Mouse (Mus musculus) retina, postnatal 1 day (tissue): ENCODE results near the gene Fam76a.

Experiments used
- DNase-seq: peaks from one replicate; pipeline ENCODE4 v3.0.0-alpha.2; 2012

The Fam76a gene

GRCm38 (mm10) chr4:132884064-132884843, 38.1 kb downstream of the Fam76a start, which contains the start of gene Stx12:
Stx12 (minus strand) TSS chr4:132884509.
- DNase-seq, result peak; percentile 95

DNA sequence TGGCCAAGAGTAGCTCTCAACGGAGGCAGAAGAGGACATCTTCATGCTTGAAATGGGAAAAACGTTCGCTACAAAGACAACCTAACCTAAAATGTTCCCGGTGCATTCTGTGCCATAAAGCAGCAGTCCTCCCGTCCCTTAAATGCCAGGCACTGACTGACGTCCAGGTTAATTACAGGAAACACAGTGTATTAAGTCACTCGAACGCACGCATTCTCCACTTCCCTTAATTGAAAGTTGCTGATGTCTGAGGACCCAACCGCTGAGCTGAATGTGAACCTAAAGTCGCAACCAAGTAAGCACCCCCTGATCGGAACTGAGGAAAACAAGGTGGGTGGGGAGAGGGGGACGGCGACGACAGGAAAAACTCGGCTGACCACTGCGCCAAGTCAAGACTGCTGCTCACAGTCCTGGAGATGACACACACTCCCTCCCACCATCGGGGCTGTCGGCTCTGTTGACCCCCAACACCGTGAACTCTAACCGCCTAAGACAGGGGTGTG, 38.7 kb downstream of the Fam76a start:
- no peak for DNase-seq

DNA sequence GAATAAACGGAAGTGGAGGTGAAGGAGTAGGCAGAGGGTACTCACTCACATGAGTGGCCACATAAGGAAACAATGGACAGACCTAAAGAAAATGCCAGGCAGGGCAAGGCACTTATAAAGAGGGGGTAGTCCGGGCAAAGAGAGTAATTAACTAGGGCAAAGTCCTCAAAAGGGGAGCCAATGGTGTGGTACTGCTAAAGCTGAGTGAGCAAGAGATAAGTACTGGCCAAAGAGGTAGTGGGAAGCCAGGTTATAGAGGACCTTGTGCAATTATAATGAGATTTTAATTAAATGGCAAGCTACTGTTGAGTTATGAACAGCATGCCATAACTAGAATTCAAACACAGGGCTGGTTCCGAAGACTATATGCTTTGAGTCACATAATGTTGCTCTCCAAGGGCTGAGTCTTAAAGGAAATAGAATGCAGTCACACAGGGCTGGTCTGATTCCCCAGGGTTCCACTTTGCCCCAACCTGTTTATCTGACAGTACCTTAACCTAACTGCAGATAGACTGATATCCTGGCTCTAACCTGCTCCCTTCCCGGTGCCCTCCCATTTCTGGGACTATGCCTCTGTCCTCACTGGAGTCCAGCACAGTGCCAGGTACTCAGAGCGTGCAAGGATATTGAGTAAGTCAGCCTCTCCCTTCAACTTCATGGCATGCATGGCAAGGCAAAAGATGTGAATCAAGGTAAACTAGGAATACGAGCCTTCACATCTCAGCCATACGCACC, 47.8 kb downstream of the Fam76a start:
- no peak for DNase-seq

DNA sequence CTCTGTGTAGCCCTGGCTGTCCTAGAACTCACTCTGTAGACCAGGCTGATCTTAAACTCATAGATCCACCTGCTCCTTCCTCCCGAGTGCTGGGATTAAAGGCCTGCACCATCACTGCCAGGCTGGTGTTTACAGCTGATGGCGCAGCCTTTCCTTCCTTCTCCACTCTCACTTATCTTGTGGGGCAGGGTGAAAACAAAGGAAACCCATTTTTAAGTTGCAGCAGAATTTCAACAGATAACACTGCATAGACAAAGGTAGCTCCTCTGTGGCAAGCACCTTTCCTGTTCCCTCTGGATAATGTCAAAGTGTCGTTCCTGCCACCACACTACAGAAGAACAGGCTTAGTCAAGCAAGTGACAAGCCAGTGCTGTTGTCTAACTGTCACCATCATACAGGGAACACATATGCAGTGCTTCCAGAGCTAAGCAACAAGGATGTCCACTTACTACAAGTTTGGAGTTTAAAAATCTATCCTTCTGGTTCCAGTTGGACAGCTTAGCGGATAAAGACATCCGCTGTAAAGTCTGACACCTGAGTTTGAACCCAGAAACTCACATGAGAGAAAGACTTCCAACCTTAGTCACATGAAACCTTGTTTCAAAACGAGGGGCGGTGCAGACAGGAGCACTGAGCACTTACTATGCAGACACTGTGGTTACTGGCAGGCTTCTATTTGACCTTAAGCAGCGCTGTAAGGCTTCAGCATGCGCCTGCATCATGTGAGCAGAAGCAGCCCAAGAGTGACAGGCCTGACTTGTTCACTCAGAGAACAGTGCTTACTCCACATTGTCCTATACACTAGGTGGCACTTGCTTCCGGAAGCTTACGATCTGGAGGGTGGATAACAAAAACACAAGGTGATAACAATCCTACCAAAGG, 48.6 kb downstream of the Fam76a start:
- no peak for DNase-seq

GRCm38 (mm10) chr4:132871116-132871515, 51.2 kb downstream of the Fam76a start:
- DNase-seq, result no peak

DNA sequence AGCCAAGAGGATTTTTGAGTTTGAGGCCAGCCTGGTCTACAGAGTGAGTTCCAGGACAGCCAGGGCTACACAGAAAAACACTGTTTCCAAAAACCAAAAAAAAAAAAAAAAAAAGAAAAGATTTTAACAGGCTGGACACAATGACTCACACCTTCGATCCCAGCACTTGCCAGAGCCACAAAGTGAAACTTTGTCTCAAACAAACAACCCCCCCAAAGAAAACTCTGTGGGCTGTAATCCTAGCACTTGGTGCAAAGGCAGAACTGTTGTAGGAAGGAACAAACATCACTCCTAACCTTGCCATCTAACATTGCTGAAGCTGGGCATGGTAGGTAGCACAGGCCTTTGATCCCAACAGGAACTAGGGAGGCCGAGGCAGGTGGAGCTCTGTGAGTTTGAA, 57.5 kb downstream of the Fam76a start:
- DNase-seq, result no peak

DNA sequence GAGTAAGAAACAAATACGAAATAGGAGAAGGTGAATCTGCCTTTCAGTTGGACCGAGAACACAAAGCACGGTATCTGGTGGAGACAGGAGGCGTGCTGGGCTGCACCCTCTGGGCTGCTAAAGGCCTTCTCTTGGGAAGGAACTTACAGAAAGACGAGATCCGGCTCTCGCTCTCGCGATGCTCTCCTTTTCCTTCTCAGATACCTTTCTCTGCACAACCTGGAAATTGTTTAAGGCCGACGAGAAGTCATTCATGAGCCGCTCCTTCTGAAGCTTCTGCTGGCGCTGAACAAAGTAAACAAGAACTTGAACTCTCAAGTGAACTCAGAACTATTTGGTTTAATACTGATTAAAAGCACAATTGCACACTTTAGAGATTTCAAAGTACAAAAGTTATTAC, 59.3 kb downstream of the Fam76a start:
- DNase-seq, result no peak

DNA sequence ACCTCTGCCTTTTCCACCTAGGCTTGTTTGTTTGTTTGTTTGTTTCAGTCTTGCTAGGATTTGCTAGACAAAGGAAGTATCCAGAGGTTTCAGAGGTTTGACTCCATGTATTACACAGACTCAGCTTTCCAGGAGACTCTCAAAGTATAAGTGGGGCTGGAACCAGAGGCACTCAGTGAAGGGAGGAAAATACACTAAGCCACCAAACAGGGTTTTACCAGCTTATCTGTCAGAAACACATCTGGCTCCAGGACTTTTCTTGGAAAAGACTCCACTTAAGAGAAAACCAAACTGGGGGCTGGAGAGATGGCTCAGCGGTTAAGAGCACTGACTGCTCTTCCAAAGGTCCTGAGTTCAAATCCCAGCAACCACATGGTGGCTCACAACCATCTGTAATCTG, 61.5 kb downstream of the Fam76a start:
- DNase-seq, result no peak
